Mouse (Mus musculus) heart, postnatal 0 days (tissue): ENCODE measurements around the gene Antxr2. TPM values are rescaled to one million over a fixed set of nuclear protein-coding genes. Genes with fewer than 3 reads are reported as not detected.
A peak's percentile ranks its signal among the peaks of the same experiment; 100 is the strongest.

Experiments used
- ATAC-seq: fragments of 200-750 bp; cut with Nextera tagmentation; 2 replicates; pipeline ENCODE4 v1.8.0; 2017; ENCODE audit warnings: low read depth, moderate number of reproducible peaks, moderate library complexity; ENCODE audit not compliant: insufficient read depth
- DNase-seq: peaks from one replicate; pipeline ENCODE4 v3.0.0-alpha.2; 2016; ENCODE audit warnings: low spot score
- H3K27ac ChIP-seq: fragments of 300-500 bp; sonication (generic); 2 replicates; pipeline ENCODE4 v1.5.1; 2014; ENCODE audit warnings: low read depth, mild to moderate bottlenecking
- H3K27me3 ChIP-seq: fragments of 300-500 bp; sonication (generic); 2 replicates; pipeline ENCODE4 v1.6.1; 2014; ENCODE audit warnings: low read length, mixed read lengths; ENCODE audit not compliant: control insufficient read depth, insufficient read depth
- H3K36me3 ChIP-seq: fragments of 300-500 bp; sonication (generic); replicated peaks from 2 replicates; pipeline ENCODE4 v1.6.1; 2014; ENCODE audit warnings: low read length, mixed read lengths; ENCODE audit not compliant: control insufficient read depth, insufficient read depth
- H3K4me1 ChIP-seq: fragments of 300-500 bp; sonication (generic); 2 replicates; pipeline ENCODE4 v1.6.1; 2014; ENCODE audit warnings: antibody characterized with exemption; ENCODE audit not compliant: control insufficient read depth, insufficient read depth
- H3K4me2 ChIP-seq: fragments of 300-500 bp; sonication (generic); 2 replicates; pipeline ENCODE4 v1.6.1; 2014; ENCODE audit warnings: low read depth, mild to moderate bottlenecking, low read length, moderate library complexity
- H3K4me3 ChIP-seq: fragments of 300-500 bp; sonication (generic); 2 replicates; pipeline ENCODE4 v1.5.1; 2014; ENCODE audit warnings: low read depth, low read length
- H3K9ac ChIP-seq: fragments of 300-500 bp; sonication (generic); replicated peaks from 2 replicates; pipeline ENCODE4 v1.6.1; 2014; ENCODE audit warnings: low read depth, low read length, mixed read lengths
- H3K9me3 ChIP-seq: fragments of 300-500 bp; sonication (generic); replicated peaks from 2 replicates; pipeline ENCODE4 v1.6.1; 2016; ENCODE audit warnings: low read length; ENCODE audit not compliant: control insufficient read depth
- CTCF ChIP-seq: IDR thresholded peaks from 2 replicates; pipeline ENCODE4 v1.5.1; 2016; ENCODE audit warnings: antibody characterized with exemption, control low read depth, low read depth
- EP300 ChIP-seq: IDR thresholded peaks from 2 replicates; pipeline ENCODE4 v1.6.1; 2016; ENCODE audit warnings: antibody characterized with exemption, low read depth
- WGBS: fragments of 180-500 bp; shearing (Covaris S2); extraction: QIAGEN DNeasy Blood & Tissue Kit; methylation state at CpG from one replicate; pipeline ENCODE4 v1.1.7; 2014; 5-methylcytosine and 5-hydroxymethylcytosine counted together
- polyA plus RNA-seq: library from polyadenylated mRNA; unstranded; fragments of >200 nt; fragmentation: Nextera tagmentation; extraction: Ambion mirVana; gene quantifications from 2 replicates; pipeline ENCODE4 v1.2.1, GENCODE M21; 2015
- total RNA-seq: library from RNA; depleted of rRNA; stranded (reverse); fragments of >200 nt; gene quantifications from 2 replicates; pipeline ENCODE4 v1.2.3, GENCODE M21; 2014; ENCODE audit warnings: low replicate concordance

Antxr2 gene
- total and polyA plus RNA-seq, 2 experiments from 2014 or later = 48.6 to 78.7 TPM

GRCm38 (mm10) chr5:97959651-97960050 is 71.2 kb downstream of the Antxr2 start:
- Histone ChIP-seq H3K27me3 (no peaks in the 10 kb centered on the region), H3K9me3 (no peaks in the 10 kb centered on the region), H3K4me1 (no peaks in the 10 kb centered on the region), H3K27ac (no peak overlapping the region), H3K9ac (no peak overlapping the region), H3K4me2 (no peak overlapping the region), H3K36me3 (peaks cover 60% of the 10 kb centered on the region), H3K4me3 (no peak overlapping the region)
- no peak for TF ChIP-seq CTCF
- no peak for TF ChIP-seq EP300
- no peak for DNase-seq
- ATAC-seq = no peak
- WGBS = 40% methylated on average over 2 of the region's 2 CpGs

- ATAC-seq = no peak
- no peak overlapping the region for H3K4me2 ChIP-seq
- no peaks in the 10 kb centered on the region for H3K9me3 ChIP-seq
- no peak overlapping the region for H3K27ac ChIP-seq
- H3K9ac ChIP-seq = no peak overlapping the region
- no peak overlapping the region for H3K4me3 ChIP-seq
- H3K27me3 ChIP-seq = no peaks in the 10 kb centered on the region
- no peak for TF ChIP-seq EP300
- TF ChIP-seq CTCF = no peak
- 75% methylated on average over 3 of the region's 3 CpGs for WGBS
- H3K36me3 ChIP-seq = peaks cover 55% of the 10 kb centered on the region
- H3K4me1 ChIP-seq = no peaks in the 10 kb centered on the region
- no peak for DNase-seq
These were observed 71.8 kb downstream of the Antxr2 start for GRCm38 (mm10) chr5:97959010-97959409.

DNA sequence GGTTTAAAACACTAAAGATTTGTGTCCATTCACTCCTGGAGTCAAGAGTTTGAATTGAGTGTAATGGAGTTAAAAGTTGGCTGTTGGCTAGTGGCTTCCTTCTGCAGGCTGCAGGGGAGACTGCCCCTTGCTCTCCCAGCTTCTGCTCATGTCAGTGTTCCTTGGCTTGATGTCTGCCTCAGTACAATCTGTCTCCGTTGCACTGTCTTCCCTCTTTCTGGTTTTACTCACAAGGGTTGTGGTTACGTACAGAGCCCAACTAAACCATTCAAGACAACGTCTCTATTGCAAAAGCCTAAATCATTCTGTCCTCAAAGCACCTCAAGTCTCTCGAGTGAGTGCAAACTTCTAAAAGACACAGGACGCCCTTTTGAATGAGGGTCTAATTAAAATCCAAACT is 73.3 kb downstream of the Antxr2 start:
- H3K27me3 ChIP-seq = no peaks in the 10 kb centered on the region
- H3K9ac ChIP-seq = no peak overlapping the region
- no peaks in the 10 kb centered on the region for H3K9me3 ChIP-seq
- WGBS = 80% methylated on average over 5 of the region's 5 CpGs
- H3K27ac ChIP-seq = no peak overlapping the region
- H3K4me3 ChIP-seq = no peak overlapping the region
- peaks cover 47% of the 10 kb centered on the region for H3K36me3 ChIP-seq
- DNase-seq = no peak
- ATAC-seq = no peak
- no peak overlapping the region for H3K4me2 ChIP-seq
- no peaks in the 10 kb centered on the region for H3K4me1 ChIP-seq
- TF ChIP-seq CTCF (no peak), EP300 (no peak)

DNA sequence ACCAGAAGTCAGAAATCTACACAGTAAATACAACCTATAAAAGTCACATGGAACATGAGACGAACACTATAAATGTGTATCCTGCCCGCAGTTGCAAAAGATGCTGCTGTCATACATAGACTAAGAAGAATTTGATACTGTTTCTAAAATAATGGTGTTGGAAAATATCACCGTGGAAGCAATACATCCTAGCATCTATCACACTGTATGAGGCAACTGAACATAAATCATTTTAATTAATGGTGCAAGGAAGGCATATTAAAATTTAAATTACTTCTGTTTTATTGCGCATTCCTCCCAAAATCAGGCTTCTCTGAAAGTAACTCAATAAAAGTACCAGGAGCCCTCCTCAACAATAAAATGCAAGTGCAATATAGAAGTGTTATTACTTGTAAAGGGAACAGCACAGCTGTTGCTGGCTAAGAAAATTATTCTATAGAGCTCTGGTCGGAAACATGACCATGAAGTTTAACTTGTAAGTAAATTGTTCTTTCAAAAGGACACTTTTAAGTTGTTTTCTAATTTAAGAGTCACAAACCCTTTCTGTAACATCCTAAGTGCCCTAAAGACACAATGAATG is 76.6 kb downstream of the Antxr2 start:
- 92% methylated on average over 5 of the region's 5 CpGs for WGBS
- Histone ChIP-seq H3K4me1 (no peaks in the 10 kb centered on the region), H3K36me3 (peaks cover 20% of the 10 kb centered on the region), H3K27me3 (no peaks in the 10 kb centered on the region), H3K9me3 (no peaks in the 10 kb centered on the region), H3K27ac (no peak overlapping the region), H3K4me2 (no peak overlapping the region), H3K4me3 (no peak overlapping the region), H3K9ac (no peak overlapping the region)
- TF ChIP-seq EP300 = no peak
- no peak for TF ChIP-seq CTCF
- no peak for DNase-seq
- ATAC-seq = no peak

DNA sequence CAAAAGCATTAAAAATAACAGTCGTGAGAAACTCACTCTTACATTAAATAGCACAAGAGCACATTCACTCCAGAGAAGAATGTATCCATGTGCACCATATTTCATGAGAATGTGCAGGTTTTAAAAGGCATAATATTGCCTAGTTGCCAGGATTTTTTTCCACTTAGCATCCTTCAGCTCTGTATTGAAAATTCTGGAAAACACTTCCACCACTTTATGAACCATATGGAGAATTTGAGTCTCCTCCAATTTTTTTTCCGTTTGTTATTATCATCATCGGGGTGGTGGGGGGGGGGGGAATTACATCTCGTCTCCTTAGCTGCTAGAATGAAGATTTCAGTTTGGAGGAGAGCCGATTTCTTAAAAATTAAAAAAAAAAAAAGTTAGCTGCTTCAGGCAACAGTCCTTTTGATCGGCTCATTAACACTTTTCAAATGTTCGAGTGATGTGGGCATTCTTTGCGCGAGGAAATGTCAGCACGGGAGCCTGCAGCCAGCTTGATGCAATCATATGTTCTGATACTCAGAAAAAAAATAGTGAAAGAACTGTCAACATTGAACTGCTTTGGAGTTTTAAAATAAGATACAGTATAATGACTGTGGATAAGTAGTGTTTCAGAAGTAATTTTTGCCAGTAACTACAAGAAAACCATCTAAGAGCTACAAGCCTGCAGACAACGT is 77.5 kb downstream of the Antxr2 start:
- Histone ChIP-seq H3K4me3 (no peak overlapping the region), H3K4me1 (no peaks in the 10 kb centered on the region), H3K9me3 (no peaks in the 10 kb centered on the region), H3K36me3 (peaks cover 20% of the 10 kb centered on the region), H3K27ac (no peak overlapping the region), H3K9ac (no peak overlapping the region), H3K27me3 (no peaks in the 10 kb centered on the region), H3K4me2 (no peak overlapping the region)
- TF ChIP-seq EP300 (no peak), CTCF (no peak)
- DNase-seq = no peak
- 74% methylated on average over 11 of the region's 11 CpGs for WGBS
- ATAC-seq = no peak

DNA sequence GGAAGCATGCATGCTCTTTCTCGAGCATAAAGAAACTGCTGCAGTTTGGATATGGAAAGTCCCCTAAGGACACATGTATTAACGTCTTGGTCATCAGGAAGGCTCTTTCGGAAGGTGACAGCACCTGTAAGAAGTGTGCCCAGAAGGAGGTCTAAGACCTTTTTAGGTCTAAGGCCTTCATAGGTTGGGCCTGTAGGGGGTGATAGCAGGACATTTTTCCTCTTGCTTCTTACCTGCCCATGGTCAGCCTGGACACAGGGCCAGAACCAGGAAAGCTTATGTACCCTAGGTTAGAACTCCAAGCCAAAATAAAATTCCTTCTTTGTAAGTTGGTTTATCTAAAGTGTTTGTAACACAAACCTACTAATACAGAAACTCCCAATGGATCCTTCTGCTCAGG is 83.6 kb downstream of the Antxr2 start:
- H3K9ac ChIP-seq = no peak overlapping the region
- no peak for TF ChIP-seq EP300
- TF ChIP-seq CTCF = peak; percentile 40
- no peak overlapping the region for H3K27ac ChIP-seq
- H3K4me2 ChIP-seq = no peak overlapping the region
- H3K4me1 ChIP-seq = no peaks in the 10 kb centered on the region
- H3K4me3 ChIP-seq = no peak overlapping the region
- DNase-seq = no peak
- no peaks in the 10 kb centered on the region for H3K27me3 ChIP-seq
- WGBS = 72% methylated on average over 3 of the region's 3 CpGs
- H3K36me3 ChIP-seq = peaks cover 22% of the 10 kb centered on the region
- ATAC-seq = no peak
- H3K9me3 ChIP-seq = no peaks in the 10 kb centered on the region
